Mouse (Mus musculus): Measurements from ENCODE around the gene Creb3l2. TPM values are rescaled to one million over a fixed set of nuclear protein-coding genes. Genes with fewer than 3 reads are reported as not detected.

The Creb3l2 gene
- total RNA-seq, 1 experiment from 2014 or later, result 2.0 TPM

DNA sequence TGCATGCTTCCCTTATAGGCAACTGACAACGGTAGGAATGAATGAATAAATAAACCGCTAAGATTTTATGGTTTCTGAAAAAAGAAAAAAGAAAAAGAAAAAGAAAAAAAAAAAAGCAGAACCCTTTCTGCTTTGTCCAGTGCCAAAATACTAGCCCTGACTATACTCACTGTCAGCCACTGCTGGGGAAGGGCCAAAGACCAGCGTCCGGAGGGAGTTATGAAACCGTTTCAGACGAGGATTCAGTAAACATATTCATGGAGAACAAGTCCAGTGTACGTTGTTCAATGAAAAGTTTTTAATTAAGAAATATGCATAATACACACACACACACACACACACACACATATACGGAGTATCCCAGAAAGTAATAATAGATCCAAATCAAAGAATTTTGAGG is 91.6 kb downstream of the Creb3l2 start:
- no peak for ATAC-seq (ENCODE audit: extremely low read depth, insufficient number of reproducible peaks, low FRiP score, poor library complexity, severe bottlenecking)

DNA sequence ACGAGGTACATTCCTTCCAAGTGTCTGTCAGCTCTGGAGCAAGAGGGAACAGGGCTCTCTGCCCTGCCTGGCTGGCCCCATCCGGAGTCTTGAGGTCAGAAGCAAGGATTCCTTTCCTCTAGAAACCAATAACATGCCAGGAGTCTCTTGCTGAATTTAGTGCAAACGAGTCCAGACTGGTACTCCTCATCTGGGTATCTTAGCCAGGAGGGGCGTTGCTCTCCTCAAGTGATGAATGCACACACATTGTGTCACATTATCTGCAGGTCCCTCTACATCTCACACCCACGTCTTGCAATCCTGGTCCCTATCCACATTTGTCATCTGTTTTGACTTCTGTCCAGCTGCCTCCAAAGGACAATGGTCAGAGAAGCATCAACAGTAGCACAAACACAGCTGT is 94.3 kb downstream of the Creb3l2 start:
- ATAC-seq (ENCODE audit: extremely low read depth, insufficient number of reproducible peaks, low FRiP score, poor library complexity, severe bottlenecking), result no peak

DNA sequence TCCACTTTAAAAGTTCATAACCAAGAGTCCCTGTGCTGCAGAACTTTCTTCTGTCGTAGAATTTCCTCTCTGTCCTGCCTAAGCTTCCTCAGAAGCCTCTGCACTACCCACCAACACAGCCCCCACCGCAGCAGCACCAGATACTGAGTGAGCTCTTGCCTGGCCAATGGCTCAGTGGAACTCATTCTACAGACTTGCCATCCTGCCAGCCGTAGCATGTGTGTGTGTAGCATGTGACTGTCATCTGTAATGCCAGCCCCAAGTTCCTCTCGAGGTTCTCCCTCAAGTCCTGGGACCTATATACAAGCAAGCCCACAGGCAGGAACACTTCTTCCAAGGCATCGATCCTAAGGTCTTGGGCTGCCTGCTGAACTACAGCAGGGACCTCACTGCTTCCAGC is 103.9 kb downstream of the Creb3l2 start:
- ATAC-seq (ENCODE audit: extremely low read depth, insufficient number of reproducible peaks, low FRiP score, poor library complexity, severe bottlenecking), result no peak

DNA sequence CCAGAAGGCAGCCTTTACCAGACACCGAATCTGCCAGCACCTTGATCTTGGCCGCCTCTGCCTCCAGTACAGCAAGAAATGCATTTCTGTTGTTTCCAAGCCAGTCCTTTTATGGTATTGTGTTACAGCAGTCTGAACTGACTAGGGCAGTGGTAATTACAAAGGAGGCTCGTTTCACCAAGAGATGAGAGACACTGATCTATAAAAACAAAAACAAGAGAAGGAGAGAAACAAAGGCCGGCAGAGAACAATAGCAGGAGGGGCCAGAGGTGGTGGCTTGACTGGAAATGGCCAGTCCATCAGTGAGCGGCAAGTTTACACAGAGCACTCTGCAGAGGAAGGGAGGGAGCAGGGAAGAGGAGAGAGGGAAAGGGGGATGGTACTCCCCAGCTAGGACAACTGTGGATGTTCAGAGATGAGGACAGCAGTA is 105.1 kb downstream of the Creb3l2 start:
- ATAC-seq (ENCODE audit: extremely low read depth, insufficient number of reproducible peaks, low FRiP score, poor library complexity, severe bottlenecking), result no peak

GRCm38 (mm10) chr6:37336381-37336780 is 105.6 kb downstream of the Creb3l2 start:
- ATAC-seq (ENCODE audit: extremely low read depth, insufficient number of reproducible peaks, low FRiP score, poor library complexity, severe bottlenecking), result no peak

DNA sequence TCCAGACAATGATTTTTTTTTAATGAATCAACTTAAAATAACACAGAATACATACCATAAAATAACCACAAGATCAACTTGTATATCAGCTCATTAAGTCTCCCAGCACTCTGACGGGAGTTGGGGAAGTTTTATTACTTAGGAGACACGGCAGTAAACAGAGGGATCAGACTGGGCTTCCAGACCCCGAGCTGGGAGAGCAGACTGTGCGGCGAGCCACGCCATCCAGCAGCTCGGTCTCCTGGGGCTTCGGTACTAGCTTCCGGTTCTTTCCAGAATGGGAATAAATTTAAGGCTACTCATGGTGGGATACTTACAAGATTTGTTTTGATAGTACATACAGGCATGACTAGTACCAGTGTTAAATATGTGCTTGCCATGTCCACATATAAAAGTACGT is 109.1 kb downstream of the Creb3l2 start:
- ATAC-seq (ENCODE audit: extremely low read depth, insufficient number of reproducible peaks, low FRiP score, poor library complexity, severe bottlenecking), result no peak

- ATAC-seq (ENCODE audit: extremely low read depth, insufficient number of reproducible peaks, low FRiP score, poor library complexity, severe bottlenecking), result no peak
These were observed 111.8 kb downstream of the Creb3l2 start for GRCm38 (mm10) chr6:37329901-37330864.

GRCm38 (mm10) chr6:37329376-37329775 is 112.6 kb downstream of the Creb3l2 start:
- no peak for ATAC-seq (ENCODE audit: extremely low read depth, insufficient number of reproducible peaks, low FRiP score, poor library complexity, severe bottlenecking)

DNA sequence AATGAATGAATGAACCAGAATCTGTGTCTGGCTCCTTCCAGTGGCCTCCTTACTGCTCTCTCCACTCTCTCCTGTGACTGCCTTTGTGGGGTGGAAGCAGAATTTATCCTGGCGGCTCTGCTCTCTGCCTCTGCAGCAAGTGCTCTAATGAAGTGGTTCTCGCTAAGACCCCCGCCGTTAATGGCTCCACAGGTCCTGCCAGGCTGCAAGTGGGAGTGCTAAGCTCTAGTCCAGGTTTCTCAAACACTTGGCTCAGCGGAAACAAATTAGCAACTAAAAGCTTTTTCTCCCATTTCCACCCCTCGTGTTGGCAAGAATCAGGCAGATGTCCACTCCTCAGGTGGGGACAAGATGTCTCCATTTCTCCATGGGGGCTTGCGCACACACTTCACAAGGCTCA is 113.3 kb downstream of the Creb3l2 start:
- ATAC-seq (ENCODE audit: extremely low read depth, insufficient number of reproducible peaks, low FRiP score, poor library complexity, severe bottlenecking), result no peak

DNA sequence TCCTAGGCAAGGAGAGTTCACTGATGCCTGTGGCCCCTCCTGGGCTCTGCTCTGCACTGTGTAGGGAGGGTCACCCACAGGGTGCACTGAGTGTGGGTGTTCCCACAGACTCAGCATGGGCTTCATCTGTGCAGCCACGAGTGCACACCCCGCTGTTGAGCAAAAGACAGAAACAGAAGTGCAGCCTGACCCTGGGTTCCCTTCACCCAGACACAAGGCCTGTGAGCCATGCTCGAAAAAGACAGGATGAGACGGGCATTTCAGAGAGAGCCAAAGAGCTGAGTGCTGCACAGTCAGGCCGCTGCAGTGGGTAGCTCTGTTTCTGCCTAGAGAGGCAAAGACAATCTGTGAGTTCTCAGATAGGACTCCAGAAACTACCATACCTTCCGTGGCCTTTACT is 114.4 kb downstream of the Creb3l2 start:
- ATAC-seq (ENCODE audit: extremely low read depth, insufficient number of reproducible peaks, low FRiP score, poor library complexity, severe bottlenecking), result no peak

- no peak for ATAC-seq (ENCODE audit: extremely low read depth, insufficient number of reproducible peaks, low FRiP score, poor library complexity, severe bottlenecking)
These were observed 115.4 kb downstream of the Creb3l2 start for GRCm38 (mm10) chr6:37326603-37326955.

DNA sequence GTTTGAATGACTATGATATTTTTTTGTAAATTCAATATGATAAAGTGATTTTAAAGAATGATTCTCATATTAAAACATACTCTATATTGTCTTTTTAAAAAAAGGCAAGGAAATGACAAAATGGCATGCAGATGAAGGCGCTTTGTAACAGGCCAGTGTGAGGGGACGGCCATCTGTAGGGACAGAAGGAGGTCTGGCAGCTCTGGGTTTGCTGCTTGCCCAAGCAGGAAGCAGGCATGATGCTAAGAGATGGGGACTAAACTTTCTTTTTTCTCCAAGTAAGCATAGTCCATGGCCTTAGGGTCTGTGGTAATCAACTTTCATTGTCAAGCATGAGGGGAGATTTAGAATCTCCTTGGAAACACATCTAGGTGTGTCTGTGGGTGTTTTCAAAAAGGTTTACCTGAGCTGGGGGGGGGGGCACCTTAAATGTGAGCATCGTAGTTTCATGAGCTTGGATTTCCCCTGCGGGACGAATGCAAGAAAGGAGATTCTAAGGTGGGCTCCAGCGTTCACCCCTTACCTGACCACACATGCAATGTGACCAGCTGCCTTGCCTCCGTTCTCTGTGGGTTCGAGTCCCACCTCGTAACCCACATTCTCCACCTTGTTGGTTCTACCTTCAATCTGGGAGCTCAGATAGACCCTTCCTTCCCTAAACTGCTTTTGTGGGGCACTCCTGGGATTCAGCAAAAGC is 115.9 kb downstream of the Creb3l2 start:
- ATAC-seq (ENCODE audit: extremely low read depth, insufficient number of reproducible peaks, low FRiP score, poor library complexity, severe bottlenecking), result no peak

DNA sequence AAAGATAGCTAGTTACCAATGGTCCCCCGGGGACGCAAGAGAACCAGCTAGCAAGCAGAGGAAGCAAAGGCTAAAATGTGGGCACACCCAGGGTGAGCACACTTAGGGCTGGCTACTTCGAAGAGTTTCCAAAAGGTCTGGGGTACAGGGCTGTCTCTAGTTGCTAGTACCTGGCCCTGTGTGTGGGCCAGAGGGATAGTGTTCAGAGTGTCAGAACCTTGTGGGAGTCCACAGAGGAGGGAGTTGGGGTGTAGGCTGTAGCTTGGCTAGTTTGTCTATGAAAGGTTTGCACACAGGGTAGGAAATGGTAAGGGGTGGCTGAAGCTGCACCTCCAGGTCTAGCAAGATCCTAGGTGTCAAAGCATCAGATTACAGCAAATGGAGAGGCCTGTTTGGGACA is 116.9 kb downstream of the Creb3l2 start:
- ATAC-seq (ENCODE audit: extremely low read depth, insufficient number of reproducible peaks, low FRiP score, poor library complexity, severe bottlenecking), result no peak

DNA sequence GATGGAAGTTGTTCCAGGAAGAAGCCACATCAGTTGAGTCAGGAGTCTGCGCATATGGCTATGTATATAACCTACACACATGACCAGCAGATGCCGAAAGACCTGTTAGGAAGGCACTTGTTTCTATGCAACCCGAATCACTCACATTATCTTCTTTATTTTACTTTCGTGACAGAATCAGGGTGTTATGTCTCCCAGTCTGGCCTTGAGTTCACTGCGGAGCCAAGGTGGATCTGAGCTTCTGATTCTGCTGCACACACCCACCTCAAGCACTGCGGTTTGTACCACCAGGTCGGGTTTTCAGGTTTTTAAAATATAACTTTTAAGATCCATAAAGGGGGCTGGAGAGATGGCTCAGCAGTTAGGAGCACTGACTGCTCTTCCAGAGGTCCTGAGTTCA is 119.3 kb downstream of the Creb3l2 start:
- no peak for ATAC-seq (ENCODE audit: extremely low read depth, insufficient number of reproducible peaks, low FRiP score, poor library complexity, severe bottlenecking)

DNA sequence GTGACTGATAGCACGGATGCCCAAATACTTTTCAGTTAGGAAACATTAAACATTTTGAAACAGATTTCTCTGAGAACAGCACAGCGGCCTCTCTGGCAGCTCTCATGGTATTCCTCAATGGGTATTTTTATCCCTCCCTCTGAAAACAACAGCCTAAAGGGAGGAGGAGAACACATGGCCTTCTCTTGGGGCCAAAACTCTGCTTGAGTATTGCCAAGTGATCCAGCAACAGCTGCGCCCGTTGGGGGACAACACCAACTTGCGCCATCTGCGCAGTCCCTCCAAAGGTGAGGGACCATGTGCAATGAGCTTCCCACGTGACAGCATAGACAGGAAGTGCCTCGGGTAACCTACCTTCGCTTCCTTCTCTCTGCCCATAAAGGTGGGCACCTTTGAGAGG is 119.9 kb downstream of the Creb3l2 start:
- no peak for ATAC-seq (ENCODE audit: extremely low read depth, insufficient number of reproducible peaks, low FRiP score, poor library complexity, severe bottlenecking)

DNA sequence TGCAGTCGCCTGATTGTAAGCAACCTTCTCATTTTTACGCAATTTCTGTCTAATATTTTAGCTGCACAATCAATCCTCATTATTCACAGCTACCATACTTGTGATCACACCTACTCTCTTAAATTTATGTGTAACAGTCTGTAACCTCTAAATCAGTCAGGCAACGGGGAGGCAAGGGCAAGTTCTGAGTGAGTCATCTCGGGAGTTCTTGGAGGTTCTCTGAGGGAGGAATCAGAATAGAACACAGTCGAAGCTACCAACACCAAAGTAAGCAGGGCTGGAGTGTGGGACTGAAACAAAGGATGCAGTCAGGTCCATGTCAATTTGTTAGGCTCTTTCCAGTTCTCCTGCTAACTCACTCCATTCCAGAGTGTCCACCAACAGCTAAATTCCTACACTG is 124.0 kb downstream of the Creb3l2 start:
- ATAC-seq (ENCODE audit: extremely low read depth, insufficient number of reproducible peaks, low FRiP score, poor library complexity, severe bottlenecking), result no peak

GRCm38 (mm10) chr6:37315440-37315839 is 126.5 kb downstream of the Creb3l2 start:
- no peak for ATAC-seq (ENCODE audit: extremely low read depth, insufficient number of reproducible peaks, low FRiP score, poor library complexity, severe bottlenecking)

DNA sequence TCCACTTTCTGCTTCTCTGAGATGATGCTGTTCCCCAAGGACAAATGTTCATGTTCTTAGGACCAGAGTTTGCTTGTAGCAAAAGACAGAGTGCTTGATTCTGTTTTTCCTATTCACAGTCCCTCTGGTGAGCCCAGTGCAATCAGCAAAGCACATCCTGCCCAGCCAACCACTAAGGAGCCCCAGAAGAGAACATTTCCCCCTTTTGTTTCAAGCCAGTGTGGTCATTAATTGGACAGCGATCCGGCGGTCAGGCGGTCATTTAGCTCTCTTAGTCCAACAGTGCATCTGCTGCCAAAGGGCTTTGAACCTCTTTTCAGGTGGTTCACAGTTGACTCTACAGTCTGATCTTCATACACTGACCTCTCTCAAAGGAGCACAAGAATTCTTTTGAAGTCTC is 131.3 kb downstream of the Creb3l2 start:
- ATAC-seq (ENCODE audit: extremely low read depth, insufficient number of reproducible peaks, low FRiP score, poor library complexity, severe bottlenecking), result no peak

- ATAC-seq (ENCODE audit: extremely low read depth, insufficient number of reproducible peaks, low FRiP score, poor library complexity, severe bottlenecking), result no peak
These were observed 135.3 kb downstream of the Creb3l2 start for GRCm38 (mm10) chr6:37306616-37307015.

DNA sequence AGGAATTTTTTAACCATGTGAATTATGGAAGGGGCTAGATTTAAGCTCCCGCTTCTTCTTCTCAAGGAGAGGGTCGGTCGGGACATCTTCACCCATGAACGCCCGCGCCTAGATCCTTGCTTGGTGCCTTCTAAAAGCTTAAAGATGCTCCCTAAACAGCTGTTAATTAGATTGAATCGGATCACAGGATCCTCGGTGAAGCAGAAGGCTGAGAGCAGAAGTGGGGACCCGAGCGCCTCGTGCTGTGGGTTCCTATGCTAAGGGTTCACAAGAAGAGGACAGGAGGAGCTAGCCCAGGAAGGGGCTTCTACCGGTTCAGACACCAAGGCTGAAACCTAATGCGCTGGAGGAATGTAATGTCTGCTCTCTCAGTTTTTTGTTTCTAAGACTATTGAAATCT is 141.5 kb downstream of the Creb3l2 start:
- no peak for ATAC-seq (ENCODE audit: extremely low read depth, insufficient number of reproducible peaks, low FRiP score, poor library complexity, severe bottlenecking)

All from neutrophil, adult 5-6 weeks (primary cell).